Mouse (Mus musculus) MEL (cell line): ENCODE measurements around the gene Trip12.

Experiments
- CTCF ChIP-seq, 3 experiments: IDR thresholded peaks in 2 of 3; conservative IDR thresholded peaks in 1 of 3; 2 replicates each; pipeline ENCODE4 v1.5.1; 2011 to 2012; ENCODE audit warnings: low read length in 3 of 3, low read depth in 2 of 3, mild to moderate bottlenecking in 2 of 3, improper control_type of control experiment in 1 of 3, inconsistent platforms in 1 of 3, mixed read lengths in 1 of 3, moderate library complexity in 1 of 3; ENCODE audit not compliant: control insufficient read depth in 1 of 3, insufficient read depth in 1 of 3, poor library complexity in 1 of 3, severe bottlenecking in 1 of 3
- EP300 ChIP-seq, 2 experiments: IDR thresholded peaks; 2 replicates each; pipeline ENCODE4 v1.6.1; 2011; ENCODE audit warnings: improper control_type of control experiment in 2 of 2, low read length in 2 of 2, low read depth in 1 of 2, mild to moderate bottlenecking in 1 of 2
- JUND ChIP-seq: IDR thresholded peaks from 2 replicates; pipeline ENCODE4 v1.6.1; 2011; ENCODE audit warnings: low read depth, mild to moderate bottlenecking, improper control_type of control experiment, low read length
- MAX ChIP-seq: IDR thresholded peaks from 2 replicates; pipeline ENCODE4 v1.6.1; 2011; ENCODE audit warnings: low read length, improper control_type of control experiment
- POLR2A ChIP-seq, 2 experiments: IDR thresholded peaks; 2 replicates each; pipeline ENCODE4 v1.6.1; 2011 to 2012; ENCODE audit warnings: low read length in 2 of 2, mild to moderate bottlenecking in 2 of 2, control low read depth in 1 of 2, improper control_type of control experiment in 1 of 2, low read depth in 1 of 2, moderate library complexity in 1 of 2; ENCODE audit not compliant: control insufficient read depth in 1 of 2, insufficient read depth in 1 of 2, poor library complexity in 1 of 2
- TAL1 ChIP-seq: IDR thresholded peaks from 2 replicates; pipeline ENCODE4 v1.6.1; 2012; ENCODE audit warnings: mild to moderate bottlenecking, inconsistent platforms, low read length, moderate library complexity, mixed read lengths
- ZC3H11A ChIP-seq: IDR thresholded peaks from 2 replicates; pipeline ENCODE4 v1.6.1; 2012; ENCODE audit warnings: low read depth, mild to moderate bottlenecking, inconsistent platforms, low read length, improper control_type of control experiment

- TF ChIP-seq CTCF (IDR thresholded peaks at IDR 0.05 in 2 of 3, conservative IDR thresholded peaks at IDR 0.05 in 1 of 3; ENCODE audit: control insufficient read depth in 1 of 3, insufficient read depth in 1 of 3, low read depth in 2 of 3, low read length in 3 of 3, poor library complexity in 1 of 3, severe bottlenecking in 1 of 3), result no peak
- no peak for TF ChIP-seq TAL1
- TF ChIP-seq POLR2A (IDR thresholded peaks at IDR 0.05; ENCODE audit: control insufficient read depth in 1 of 2, insufficient read depth in 1 of 2, low read depth in 1 of 2, low read length in 2 of 2, poor library complexity in 1 of 2), result no peak
- TF ChIP-seq ZC3H11A, result no peak
- no peak for TF ChIP-seq JUND
- no peak for TF ChIP-seq EP300 (IDR thresholded peaks at IDR 0.05; ENCODE audit: low read depth in 1 of 2, low read length in 2 of 2)
- no peak for TF ChIP-seq MAX
Measured at GRCm38 (mm10) chr1:84677910-84678309, 162.4 kb downstream of the Trip12 start.
